Mouse (Mus musculus) T-cell, adult 2 months (primary cell): ENCODE data around the gene Tmem213.

ENCODE experiments used
- DNase-seq: peaks from one replicate; pipeline ENCODE4 v3.0.0; 2022; ENCODE audit warnings: low spot score

Gene Tmem213

DNA sequence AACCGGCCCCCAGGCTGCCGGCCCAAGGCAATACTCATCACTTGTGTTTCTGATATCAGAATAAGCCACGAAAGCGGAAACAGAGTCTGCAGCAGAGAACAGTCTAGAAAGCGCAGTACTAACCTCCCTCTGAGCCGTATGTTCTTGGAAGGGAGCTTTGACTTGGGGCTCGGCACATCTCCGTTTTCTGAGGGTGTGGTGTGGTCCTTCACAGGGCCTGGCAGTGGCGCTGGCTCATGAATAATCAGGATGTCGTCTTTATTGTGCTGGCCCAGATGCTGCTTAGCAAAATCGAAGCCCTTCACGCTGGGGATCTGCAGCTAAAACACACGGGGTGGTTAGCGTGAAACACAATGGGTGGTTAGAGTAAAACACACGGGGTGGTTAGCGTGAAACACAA is 48.9 kb downstream of the Tmem213 start:
- DNase-seq, result no peak

DNA sequence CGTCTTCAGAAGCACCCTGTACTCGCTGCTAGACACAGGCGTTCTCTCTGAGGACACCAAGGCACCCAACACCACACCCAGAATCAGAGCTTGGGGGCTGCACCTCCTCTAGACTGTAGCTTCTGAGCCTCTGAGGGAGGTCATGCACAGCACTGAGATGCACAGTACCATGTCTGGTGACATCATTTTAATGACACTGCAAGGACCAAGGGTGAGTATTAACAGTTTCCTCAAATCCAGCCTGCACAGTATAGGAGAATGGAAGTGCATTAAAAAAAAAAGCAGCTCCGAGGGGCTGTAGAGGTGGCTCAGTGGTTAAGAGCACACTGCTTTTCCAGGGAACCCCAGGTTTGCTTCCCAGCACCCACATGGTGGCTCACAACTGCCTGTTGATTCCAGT is 50.5 kb downstream of the Tmem213 start:
- DNase-seq, result no peak

GRCm38 (mm10) chr6:38160102-38160501 is 51.0 kb downstream of the Tmem213 start:
- DNase-seq, result peak; percentile 60

DNA sequence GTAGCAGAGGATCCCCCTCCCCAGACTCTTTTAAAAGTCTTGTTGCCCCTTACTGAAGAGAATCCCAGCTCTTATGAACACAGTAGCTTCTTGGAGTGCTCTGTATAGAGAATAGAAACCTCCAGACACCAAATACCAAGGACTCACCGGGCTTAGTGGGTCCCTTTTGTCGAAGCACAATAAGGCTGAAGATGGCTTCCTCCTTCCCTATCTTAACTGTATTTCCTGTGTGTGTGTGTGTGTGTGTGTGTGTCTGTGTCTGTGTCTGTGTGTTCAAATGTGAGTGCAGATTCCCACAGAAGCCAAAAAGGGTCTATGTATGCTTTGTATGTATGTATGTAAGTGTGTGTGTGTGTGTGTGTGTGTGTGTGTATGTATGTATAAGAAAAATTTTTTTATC is 51.5 kb downstream of the Tmem213 start:
- DNase-seq, result no peak

DNA sequence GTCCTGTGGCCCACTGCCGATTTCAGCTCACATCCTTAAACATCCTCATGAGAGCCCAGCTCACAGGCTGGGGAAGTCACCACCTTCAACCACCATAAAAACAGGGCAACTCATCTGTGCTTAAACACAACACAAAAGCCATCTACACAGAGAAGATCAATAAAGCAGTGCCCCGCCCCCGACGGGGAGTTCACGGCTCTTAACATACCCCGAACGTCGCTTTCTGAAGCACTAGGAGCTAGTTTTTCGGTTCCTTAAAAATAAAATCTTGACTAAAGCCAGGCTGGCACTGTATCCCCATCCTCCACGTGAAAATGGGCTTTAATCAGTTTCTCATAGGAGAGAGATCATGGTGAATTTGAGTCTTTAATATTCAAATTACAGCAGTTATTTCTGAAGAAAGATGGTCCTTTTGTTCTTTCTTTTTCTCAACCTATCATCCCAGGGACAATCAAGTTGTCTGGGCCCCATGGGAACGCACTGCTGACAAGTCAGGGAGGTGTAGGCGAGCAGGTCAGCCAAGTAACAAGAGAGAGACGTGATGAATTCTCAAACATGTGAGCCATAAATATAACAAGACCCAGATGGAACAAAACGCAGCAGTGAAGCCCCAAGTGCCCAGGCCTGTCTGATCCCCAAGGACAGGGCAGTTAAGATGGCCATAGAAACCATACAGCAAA is 53.9 kb downstream of the Tmem213 start:
- DNase-seq, result no peak

- no peak for DNase-seq
Measured at GRCm38 (mm10) chr6:38164705-38165104, 55.6 kb downstream of the Tmem213 start.

- DNase-seq, result no peak
Measured at GRCm38 (mm10) chr6:38165385-38165784, 56.3 kb downstream of the Tmem213 start.
